Mouse (Mus musculus) intestine, postnatal 0 days (tissue): ENCODE measurements around the gene Vmn2r90. TPM values are rescaled to one million over a fixed set of nuclear protein-coding genes. Genes with fewer than 3 reads are reported as not detected.
"Not testable (repeated sequence)": the region's sequence is repeated elsewhere in the genome, so short reads cannot be mapped to it uniquely, and the experiment has no call there.

Experiments
- ATAC-seq: fragments of 200-750 bp; cut with Nextera tagmentation; 2 replicates; pipeline ENCODE4 v1.8.0; 2017; ENCODE audit warnings: mild to moderate bottlenecking, moderate TSS enrichment, moderate library complexity
- H3K27ac ChIP-seq: fragments of 300-500 bp; sonication (generic); 2 replicates; pipeline ENCODE4 v1.5.1; 2014; ENCODE audit warnings: mild to moderate bottlenecking, low read depth, low read length, moderate library complexity
- H3K27me3 ChIP-seq: fragments of 300-500 bp; sonication (generic); replicated peaks from 2 replicates; pipeline ENCODE4 v1.6.1; 2014; ENCODE audit warnings: low read length, mixed read lengths; ENCODE audit not compliant: control insufficient read depth, insufficient read depth
- H3K36me3 ChIP-seq: fragments of 300-500 bp; sonication (generic); 2 replicates; pipeline ENCODE4 v1.6.1; 2014; ENCODE audit warnings: mild to moderate bottlenecking, moderate library complexity; ENCODE audit not compliant: control insufficient read depth, insufficient read depth
- H3K4me1 ChIP-seq: fragments of 300-500 bp; sonication (generic); replicated peaks from 2 replicates; pipeline ENCODE4 v1.6.1; 2014; ENCODE audit warnings: antibody characterized with exemption, low read length, mixed read lengths; ENCODE audit not compliant: control insufficient read depth, insufficient read depth
- H3K4me2 ChIP-seq: fragments of 300-500 bp; sonication (generic); replicated peaks from 2 replicates; pipeline ENCODE4 v1.6.1; 2014; ENCODE audit warnings: low read depth, mild to moderate bottlenecking, moderate library complexity
- H3K4me3 ChIP-seq: fragments of 300-500 bp; sonication (generic); 2 replicates; pipeline ENCODE4 v1.5.1; 2014; ENCODE audit warnings: low read depth, low read length
- H3K9ac ChIP-seq: fragments of 300-500 bp; sonication (generic); 2 replicates; pipeline ENCODE4 v1.6.1; 2014; ENCODE audit warnings: mild to moderate bottlenecking, low read depth, low read length
- H3K9me3 ChIP-seq: fragments of 300-500 bp; sonication (generic); 2 replicates; pipeline ENCODE4 v1.6.1; 2016; ENCODE audit warnings: mixed run types; ENCODE audit not compliant: control insufficient read depth
- CTCF ChIP-seq: sonication (generic); IDR thresholded peaks from 2 replicates; pipeline ENCODE4 v1.5.1; 2016; ENCODE audit warnings: low read depth, mild to moderate bottlenecking, control low read depth, antibody characterized with exemption, moderate library complexity
- WGBS: fragments of 180-500 bp; shearing (Covaris S2); extraction: QIAGEN DNeasy Blood & Tissue Kit; methylation state at CpG from one replicate; pipeline ENCODE4 v1.1.7; 2014; 5-methylcytosine and 5-hydroxymethylcytosine counted together
- polyA plus RNA-seq: library from polyadenylated mRNA; unstranded; fragments of >200 nt; fragmentation: Nextera tagmentation; extraction: Ambion mirVana; gene quantifications from 2 replicates; pipeline ENCODE4 v1.2.1, GENCODE M21; 2015

Gene Vmn2r90
- polyA plus RNA-seq, 1 experiment from 2014 or later = not detected

- H3K4me2 ChIP-seq, H3K9me3 ChIP-seq, H3K27ac ChIP-seq, H3K27me3 ChIP-seq, H3K4me1 ChIP-seq, ATAC-seq, H3K36me3 ChIP-seq, H3K4me3 ChIP-seq, H3K9ac ChIP-seq: not testable (repeated sequence)
Observed at GRCm38 (mm10) chr17:17741516-17741915, 38.0 kb downstream of the Vmn2r90 start.

- peak; percentile 72 for TF ChIP-seq CTCF
- not testable (repeated sequence) for H3K27me3 ChIP-seq
Observed at GRCm38 (mm10) chr17:17749371-17749770, 45.8 kb downstream of the Vmn2r90 start.

DNA sequence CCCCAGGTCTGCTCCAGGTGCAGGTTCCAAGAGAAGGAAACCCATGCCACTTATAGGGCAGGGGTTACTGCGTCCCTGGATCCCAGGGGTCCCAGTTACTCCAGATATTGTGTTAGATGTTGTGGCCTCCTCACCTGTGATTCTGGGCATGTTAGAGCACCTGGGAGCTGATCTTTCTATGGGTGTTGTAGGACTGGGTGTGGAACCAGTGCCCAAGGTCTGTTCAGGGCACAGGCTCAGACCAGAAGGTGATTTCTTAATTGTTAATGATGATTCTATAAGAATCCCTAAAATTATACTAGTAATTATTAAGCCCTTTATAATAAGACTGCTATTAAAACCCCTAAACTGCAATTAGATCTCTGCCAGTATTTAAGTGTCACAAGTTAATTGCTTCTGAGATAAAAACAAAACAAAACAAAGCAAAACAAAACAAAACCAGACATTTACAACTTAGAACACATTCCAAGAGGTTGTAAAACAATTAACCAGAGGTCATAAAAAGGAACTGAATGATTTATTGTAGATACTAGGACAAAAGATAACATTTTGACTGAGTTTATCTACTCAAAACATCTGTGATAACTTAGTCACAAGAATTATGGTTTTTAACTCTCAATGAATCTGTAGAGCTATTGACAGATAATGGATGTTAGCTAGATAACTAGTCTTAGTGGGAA is 59.2 kb downstream of the Vmn2r90 start:
- H3K27me3 ChIP-seq = no peaks in the 10 kb centered on the region; the same call in 1 of the 2 replicates
- WGBS = 52% methylated on average over 1 of the region's 1 CpGs
- H3K9ac ChIP-seq = no peak overlapping the region
- no peak for ATAC-seq
- no peaks in the 10 kb centered on the region for H3K36me3 ChIP-seq
- no peak for TF ChIP-seq CTCF
- no peak overlapping the region for H3K4me2 ChIP-seq
- no peaks in the 10 kb centered on the region for H3K4me1 ChIP-seq
- no peaks in the 10 kb centered on the region for H3K9me3 ChIP-seq
- no peak overlapping the region for H3K27ac ChIP-seq
- no peak overlapping the region for H3K4me3 ChIP-seq

More at GRCm38 (mm10) chr17:17749371-17749770, 45.8 kb downstream of the Vmn2r90 start:
- not testable (repeated sequence) for H3K9me3 ChIP-seq, H3K4me2 ChIP-seq, H3K27ac ChIP-seq, H3K9ac ChIP-seq, ATAC-seq, H3K4me3 ChIP-seq, H3K36me3 ChIP-seq, H3K4me1 ChIP-seq
- WGBS = 6% methylated on average over 4 of the region's 4 CpGs

DNA sequence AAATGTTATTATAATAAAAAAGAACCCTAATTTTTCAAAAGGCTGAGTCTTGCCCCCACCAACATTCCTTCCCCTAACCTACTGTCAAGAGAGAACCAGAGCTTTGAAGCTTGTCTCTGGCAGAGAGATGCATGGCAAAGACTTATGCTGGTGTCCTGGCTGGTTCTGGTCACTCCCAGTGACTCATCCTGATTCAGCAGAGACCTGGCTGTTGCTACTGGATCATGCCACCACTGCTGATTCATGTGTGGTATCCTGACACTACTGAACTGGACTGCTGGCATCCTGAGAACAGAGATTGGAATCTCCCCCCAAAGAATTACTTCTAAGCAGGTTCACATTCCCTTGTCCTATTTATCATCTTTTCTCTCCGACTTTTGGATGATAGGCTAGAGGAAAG is 60.7 kb downstream of the Vmn2r90 start:
- 32% methylated on average over 1 of the region's 1 CpGs for WGBS
- H3K4me2 ChIP-seq = no peak overlapping the region
- no peaks in the 10 kb centered on the region for H3K36me3 ChIP-seq

DNA sequence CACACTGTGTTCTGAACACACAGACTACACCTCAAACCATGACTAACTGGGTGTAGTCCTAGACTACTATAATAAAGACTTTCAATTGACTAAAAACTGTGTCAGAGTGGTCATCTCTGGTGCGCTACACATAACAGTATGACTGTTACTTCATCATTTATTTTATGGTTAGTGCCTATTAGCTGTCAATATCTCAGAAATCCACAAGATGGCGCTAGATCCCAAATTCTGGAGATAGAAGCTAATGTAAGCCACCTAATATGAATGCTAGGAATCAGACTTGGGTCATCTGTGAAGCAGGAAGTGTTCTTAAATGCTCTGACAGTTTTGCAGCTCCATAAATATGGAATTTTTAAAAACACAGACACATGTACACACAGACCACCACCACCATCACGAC is 62.9 kb downstream of the Vmn2r90 start:
- H3K27me3 ChIP-seq = peaks cover 3% of the 10 kb centered on the region; the same call in 1 of the 2 replicates
- H3K36me3 ChIP-seq = no peaks in the 10 kb centered on the region
- no peaks in the 10 kb centered on the region for H3K9me3 ChIP-seq
- H3K4me2 ChIP-seq = no peak overlapping the region
- H3K4me1 ChIP-seq = no peaks in the 10 kb centered on the region
- H3K9ac ChIP-seq = no peak overlapping the region
- ATAC-seq = peak; percentile 53
- 5% methylated on average over 3 of the region's 3 CpGs for WGBS
- no peak overlapping the region for H3K27ac ChIP-seq
- H3K4me3 ChIP-seq = no peak overlapping the region
- TF ChIP-seq CTCF = peak; percentile 87

More for the DNA sequence above, 60.7 kb downstream of the Vmn2r90 start:
- Histone ChIP-seq H3K4me3 (no peak overlapping the region), H3K9me3 (no peaks in the 10 kb centered on the region), H3K27ac (no peak overlapping the region), H3K27me3 (peaks cover 3% of the 10 kb centered on the region; the same call in 1 of the 2 replicates), H3K9ac (no peak overlapping the region), H3K4me1 (no peaks in the 10 kb centered on the region)
- no peak for TF ChIP-seq CTCF
- ATAC-seq = no peak

Other genes starting within 250 kb of the Vmn2r90 start
- gene Lnpep, start 78.7 kb upstream of the Vmn2r90 start, polyA plus RNA-seq = 4.0 and 5.8 TPM in 2 replicates
- 4.3 and 5.0 TPM in 2 replicates for gene Spaca6, start 123.4 kb downstream of the Vmn2r90 start, polyA plus RNA-seq
- gene Has1, start 151.5 kb downstream of the Vmn2r90 start, polyA plus RNA-seq = 0.65 and 0.66 TPM in 2 replicates
- gene Fpr1, start 180.2 kb downstream of the Vmn2r90 start, polyA plus RNA-seq = 0.26 and 0.37 TPM in 2 replicates
- 0.17 TPM in 1 of 2 replicates, not detected in the other for gene Fpr2, start 184.1 kb downstream of the Vmn2r90 start, polyA plus RNA-seq
- not detected in 2 replicates for gene Fpr3, start 184.1 kb downstream of the Vmn2r90 start, polyA plus RNA-seq